Mouse (Mus musculus): ENCODE measurements around the gene Rfx8.

DNA sequence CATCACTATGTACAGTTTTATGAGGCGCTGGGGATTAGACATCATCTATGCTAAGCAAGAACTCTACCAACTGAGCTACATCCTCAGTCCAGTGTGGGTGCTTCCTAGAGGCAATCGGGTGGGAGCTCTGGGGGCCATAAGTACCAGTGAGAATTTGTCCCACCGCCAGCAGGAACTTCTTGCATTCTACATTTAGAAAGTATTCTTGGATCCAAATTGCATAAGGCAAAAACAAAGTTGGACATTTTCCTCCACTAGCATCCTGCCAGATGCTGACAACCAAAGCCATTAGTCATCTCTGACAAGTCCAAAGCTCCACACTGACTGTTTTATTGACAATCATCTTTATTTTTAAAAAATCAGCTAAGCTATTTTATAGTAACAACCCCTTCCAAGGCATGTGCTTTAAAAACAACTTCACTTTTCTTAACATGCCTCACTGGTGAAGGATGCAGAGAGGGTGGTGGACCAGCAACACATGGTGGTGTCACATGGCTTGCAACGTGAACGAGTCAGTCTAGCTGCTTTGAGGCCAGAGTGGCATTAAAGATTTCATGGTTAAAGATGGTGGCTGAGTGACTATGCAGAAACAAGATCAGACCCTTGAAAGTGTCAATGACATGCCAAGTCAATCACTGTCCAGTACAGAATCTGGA is 44.4 kb downstream of the Rfx8 start:
- TF ChIP-seq CTCF (IDR thresholded peaks at IDR 0.05; ENCODE audit: control insufficient read depth, insufficient read depth, insufficient read length) (no peak), MAX (IDR thresholded peaks at IDR 0.05) (peak; percentile 18), USF1 (IDR thresholded peaks at IDR 0.05; ENCODE audit: low read depth) (no peak)
